Mouse (Mus musculus): ENCODE results near the gene Ninl.
A peak's percentile ranks its signal among the peaks of the same experiment; 100 is the strongest.

Gene Ninl

DNA sequence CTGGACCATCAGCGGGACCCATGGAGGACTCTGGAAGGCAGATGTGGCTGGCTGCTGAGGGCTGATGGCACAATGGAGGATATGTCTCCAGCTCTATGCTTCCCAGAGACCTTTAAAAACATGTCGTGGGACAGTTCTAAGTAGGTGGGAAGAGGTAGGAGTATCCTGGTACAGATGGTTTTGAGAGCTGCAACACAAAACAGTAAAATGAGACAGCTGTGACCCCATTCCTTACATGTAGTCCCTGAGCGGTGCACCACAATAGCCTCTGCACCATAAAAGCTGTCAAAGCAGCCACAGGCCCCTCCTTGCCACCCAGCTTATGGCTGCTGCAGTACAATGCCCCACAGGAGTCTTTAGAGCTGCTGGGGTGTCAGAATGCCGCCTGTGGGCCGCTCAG lies 41.6 kb downstream of the Ninl start:
- no peak for DNase-seq (ENCODE audit: low read depth, low spot score)

- DNase-seq (ENCODE audit: low read depth, low spot score), result no peak
These were observed 43.9 kb downstream of the Ninl start for GRCm38 (mm10) chr2:150995324-150995723.

DNA sequence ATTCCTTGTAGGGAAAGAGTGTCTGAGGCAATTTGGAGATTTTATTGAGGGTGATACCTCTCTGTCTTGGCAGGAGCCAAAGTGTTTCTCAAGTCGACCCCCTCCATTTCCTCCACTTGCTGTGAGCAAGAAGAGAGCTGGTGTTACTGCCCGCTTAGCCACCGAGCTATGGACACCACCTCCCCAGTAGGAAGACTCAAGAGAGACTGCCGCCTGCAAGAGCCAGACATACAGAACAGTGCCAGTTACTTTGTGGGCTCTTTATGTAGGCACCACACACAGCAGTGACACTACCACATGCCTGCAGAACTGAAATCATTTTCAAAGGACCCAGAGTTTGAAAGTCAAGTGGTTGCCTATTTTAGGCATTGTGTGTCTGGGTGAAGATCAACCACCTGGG lies 48.1 kb downstream of the Ninl start:
- DNase-seq (ENCODE audit: low read depth, low spot score), result no peak

DNA sequence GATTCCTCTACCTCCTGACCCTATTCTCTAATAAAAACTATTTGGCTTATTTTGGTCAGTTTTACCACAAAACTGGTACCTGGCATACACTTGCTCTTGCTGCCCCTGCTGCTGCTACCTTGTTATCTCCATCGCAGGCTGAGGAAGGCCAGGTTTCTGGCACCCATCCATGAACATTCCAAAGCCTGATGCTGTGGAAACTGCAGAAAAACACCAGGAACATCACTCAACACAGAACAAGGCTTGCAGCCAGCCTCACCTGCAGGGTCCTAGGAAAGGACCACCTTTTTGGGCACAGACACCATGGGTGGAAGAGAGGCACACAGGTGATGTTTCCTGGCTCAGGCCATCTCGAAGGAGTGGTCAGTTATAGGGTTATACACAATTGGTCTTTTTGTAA lies 48.7 kb downstream of the Ninl start:
- DNase-seq (ENCODE audit: low read depth, low spot score), result no peak

GRCm38 (mm10) chr2:150985359-150985758 lies 53.8 kb downstream of the Ninl start:
- no peak for DNase-seq (ENCODE audit: low read depth, low spot score)

DNA sequence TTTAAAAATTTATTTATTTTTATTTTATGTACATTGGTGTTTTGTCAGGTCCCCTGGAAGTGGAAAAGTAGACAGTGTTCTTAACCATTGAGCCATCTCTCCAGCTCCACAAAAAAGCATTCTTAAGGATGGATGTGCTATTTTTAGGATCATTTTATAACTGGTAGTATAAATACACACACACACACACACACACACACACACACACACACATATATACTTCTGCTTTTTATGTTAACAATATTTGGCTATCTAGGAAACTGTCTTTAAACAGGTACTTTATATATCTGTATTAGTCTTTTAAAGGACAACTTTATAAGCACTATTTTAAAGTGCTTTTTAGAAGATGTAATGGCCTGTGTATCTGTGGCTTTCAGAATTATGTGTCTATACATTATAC lies 57.1 kb downstream of the Ninl start:
- no peak for DNase-seq (ENCODE audit: low read depth, low spot score)

DNA sequence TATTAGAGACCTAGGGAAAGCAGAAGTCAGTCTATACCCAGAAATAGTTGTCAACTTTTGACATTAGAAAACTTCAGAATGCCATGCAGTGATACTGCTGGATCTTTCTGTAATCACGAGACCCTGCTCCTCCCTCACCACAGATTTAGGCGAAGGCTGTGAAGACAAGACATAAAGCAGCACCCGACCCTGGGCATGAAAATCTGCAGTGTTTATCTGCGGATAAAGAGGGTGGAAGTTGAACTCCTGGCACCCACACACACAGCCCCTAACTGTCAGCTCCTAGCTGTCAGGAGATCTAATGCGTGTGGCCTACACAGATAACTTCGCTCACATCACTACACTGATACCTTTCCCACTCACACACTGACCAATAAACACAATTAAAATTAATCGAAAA lies 57.7 kb downstream of the Ninl start:
- DNase-seq (ENCODE audit: low read depth, low spot score), result no peak

GRCm38 (mm10) chr2:150979861-150980620 lies 59.1 kb downstream of the Ninl start:
- DNase-seq (ENCODE audit: low read depth, low spot score), result no peak

GRCm38 (mm10) chr2:150978791-150979190 lies 60.4 kb downstream of the Ninl start:
- DNase-seq (ENCODE audit: low read depth, low spot score), result no peak

GRCm38 (mm10) chr2:150977676-150978075 lies 61.5 kb downstream of the Ninl start:
- no peak for DNase-seq (ENCODE audit: low read depth, low spot score)

DNA sequence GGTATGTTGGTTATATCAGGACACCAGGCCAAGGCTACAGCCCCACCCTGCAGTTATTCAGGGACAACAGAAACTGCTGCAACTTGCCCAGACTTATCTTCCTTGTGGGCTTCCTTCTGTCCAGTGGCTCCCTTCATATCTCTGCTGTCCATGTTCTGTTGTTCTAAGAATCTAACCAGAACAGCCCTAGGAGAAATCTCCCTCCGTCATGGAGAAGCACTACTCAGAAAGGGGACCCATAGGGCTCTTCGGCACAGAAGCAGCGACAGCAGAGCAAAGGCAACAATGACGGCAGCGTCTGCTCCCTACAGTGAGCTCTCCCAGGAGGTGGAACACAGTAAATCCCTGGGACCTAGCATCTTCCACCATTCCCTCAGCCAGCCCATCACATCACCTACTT lies 62.3 kb downstream of the Ninl start:
- DNase-seq (ENCODE audit: low read depth, low spot score), result peak; percentile 24

- DNase-seq (ENCODE audit: low read depth, low spot score), result no peak
These were observed 65.6 kb downstream of the Ninl start for GRCm38 (mm10) chr2:150973401-150974115.

DNA sequence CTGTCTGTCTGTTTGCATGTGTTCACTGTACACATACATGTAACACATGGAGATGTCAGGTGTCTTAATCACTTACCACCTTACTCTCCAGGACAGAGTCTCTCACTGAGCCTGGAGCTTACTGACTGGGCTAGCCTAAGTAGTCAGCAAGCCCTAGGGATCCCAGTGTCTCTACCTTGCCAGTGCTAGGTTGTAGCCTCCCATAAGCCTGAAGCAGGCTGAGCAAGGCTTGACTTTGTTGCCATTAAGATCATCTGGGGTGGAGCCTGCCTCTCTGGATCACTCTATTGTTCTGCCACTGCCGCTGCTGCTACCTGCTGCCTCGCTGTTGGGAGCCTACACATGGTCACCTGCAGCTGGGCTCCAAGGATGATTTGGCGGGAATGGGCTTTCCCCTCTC lies 66.5 kb downstream of the Ninl start:
- DNase-seq (ENCODE audit: low read depth, low spot score), result no peak

DNA sequence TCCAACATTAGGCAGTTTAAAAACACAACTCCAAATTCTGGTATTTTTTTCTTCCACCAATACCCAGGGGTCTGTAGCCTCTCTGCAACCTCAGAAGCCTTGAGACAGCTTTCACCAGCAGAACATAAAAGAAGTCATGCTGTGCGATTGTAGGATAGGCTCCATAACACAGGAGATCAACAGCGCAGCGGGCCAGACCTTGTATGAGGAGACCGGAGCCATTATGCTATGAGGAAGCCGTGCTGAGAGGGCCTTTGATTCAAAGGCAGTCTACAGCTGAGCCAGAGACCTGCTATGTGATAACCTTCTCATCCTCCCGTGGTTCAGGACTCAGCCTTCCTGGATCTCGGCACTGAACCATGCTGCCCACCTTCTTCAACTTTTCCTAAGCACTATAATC lies 67.3 kb downstream of the Ninl start:
- DNase-seq (ENCODE audit: low read depth, low spot score), result no peak

DNA sequence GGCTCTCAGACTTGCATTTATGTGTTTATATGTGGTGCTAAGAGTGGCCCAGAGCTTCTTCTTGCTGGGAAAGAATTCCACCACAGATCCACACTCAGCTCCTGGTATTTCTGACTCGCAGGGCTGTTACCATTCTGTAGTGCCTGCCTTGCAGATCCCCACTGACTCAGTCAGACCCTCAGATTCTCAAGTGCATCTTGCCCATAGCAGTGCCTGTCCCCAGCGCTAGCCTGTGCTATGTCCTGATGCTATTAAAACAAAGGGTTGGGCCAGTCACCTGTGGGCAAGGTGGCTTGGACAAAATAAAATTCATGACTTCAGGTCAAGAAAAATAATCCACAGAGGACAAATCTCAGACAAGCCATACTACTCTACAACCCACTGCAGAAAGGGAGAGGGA lies 70.0 kb downstream of the Ninl start:
- no peak for DNase-seq (ENCODE audit: low read depth, low spot score)

GRCm38 (mm10) chr2:150967491-150967890 lies 71.7 kb downstream of the Ninl start:
- DNase-seq (ENCODE audit: low read depth, low spot score), result no peak

DNA sequence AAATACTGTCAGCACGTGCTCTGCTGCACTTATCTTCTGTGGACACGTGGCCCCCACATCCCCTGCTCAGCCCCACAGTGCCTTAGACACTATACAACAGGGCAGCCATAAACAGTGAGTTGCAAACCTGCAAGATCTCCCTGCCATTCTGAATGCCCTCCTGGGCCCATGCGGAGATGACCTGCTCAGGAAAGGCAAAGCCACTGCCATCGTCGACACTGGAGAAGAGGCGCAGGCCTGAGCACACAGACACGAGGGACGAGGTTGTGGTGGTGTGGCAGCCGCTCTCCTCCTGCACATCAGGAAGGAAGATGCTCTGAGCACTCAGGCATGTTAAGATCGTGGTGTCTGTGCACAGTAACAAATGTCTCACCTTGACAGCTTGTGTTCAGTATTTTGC lies 73.2 kb downstream of the Ninl start:
- DNase-seq (ENCODE audit: low read depth, low spot score), result no peak

GRCm38 (mm10) chr2:150964641-150965040 lies 74.5 kb downstream of the Ninl start:
- no peak for DNase-seq (ENCODE audit: low read depth, low spot score)

- DNase-seq (ENCODE audit: low read depth, low spot score), result no peak
These were observed 75.9 kb downstream of the Ninl start for GRCm38 (mm10) chr2:150963246-150963645.

GRCm38 (mm10) chr2:150959521-150959920 lies 79.7 kb downstream of the Ninl start:
- no peak for DNase-seq (ENCODE audit: low read depth, low spot score)

GRCm38 (mm10) chr2:150955859-150956258 lies 83.3 kb downstream of the Ninl start:
- no peak for DNase-seq (ENCODE audit: low read depth, low spot score)

- DNase-seq (ENCODE audit: low read depth, low spot score), result no peak
These were observed 88.0 kb downstream of the Ninl start for GRCm38 (mm10) chr2:150951201-150951600.

- no peak for DNase-seq (ENCODE audit: low read depth, low spot score)
These were observed 89.1 kb downstream of the Ninl start for GRCm38 (mm10) chr2:150950056-150950455.
